Comparison of ENCODE assay signal across 10 mouse cellular contexts in the genomic region with DNA sequence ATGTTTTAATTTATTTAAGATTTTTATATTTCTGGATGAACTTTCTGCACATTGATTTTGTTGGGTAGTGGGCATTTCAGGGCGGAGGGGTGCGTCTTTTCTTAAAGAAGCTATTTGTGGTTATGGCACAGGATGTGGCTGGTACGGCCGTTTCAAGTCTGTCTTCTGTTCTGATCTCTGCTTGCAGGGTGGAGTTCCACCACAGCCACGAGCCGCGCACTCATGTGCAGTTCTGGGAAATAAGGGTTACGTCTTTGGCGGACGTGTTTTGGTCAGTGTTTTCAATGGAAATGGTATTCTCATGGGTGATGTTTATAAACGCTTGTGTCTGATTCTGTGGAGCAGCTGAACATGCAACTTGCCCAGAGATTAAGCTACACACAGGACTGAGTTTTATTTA. TPM values are rescaled to one million over a fixed set of nuclear protein-coding genes. Genes with fewer than 3 reads are reported as not detected.
DNase-seq lines count a peak whose midpoint lies in the region; ATAC-seq and TF ChIP-seq lines count a peak whose summit lies in the region.
"Had no signal": no experiment of that assay in that cellular context is flagged by ENCODE, and none has a peak within 500 bp of the region (broad histone marks: within the 10 kb centered on the region; RNA-seq: fewer than 3 reads in every experiment).

No protein-coding gene starts in this region.

- peak; percentile 75 for DNase-seq in thymus, postnatal 0 days (ENCODE audit: low spot score)
- DNase-seq in retina, embryonic 14.5 days (ENCODE audit: low spot score): no peak
- DNase-seq in urinary bladder, adult 18-20 months (ENCODE audit: low spot score in 2 of 2): no peak

- H3K9me3 ChIP-seq in intestine, postnatal 0 days (ENCODE audit: control insufficient read depth): no peaks in the 10 kb centered on the region
- H3K9me3 ChIP-seq: G1E; neural tube, embryonic 12.5 days had no signal

- no peak overlapping the region for H3K9ac ChIP-seq in intestine, postnatal 0 days (ENCODE audit: low read depth, low read length)
- H3K9ac ChIP-seq: neural tube, embryonic 12.5 days had no signal

- H3K27me3 ChIP-seq in intestine, postnatal 0 days (replicated peaks; ENCODE audit: control insufficient read depth, insufficient read depth, low read length): no peaks in the 10 kb centered on the region
- H3K27me3 ChIP-seq: neural tube, embryonic 12.5 days had no signal

- no peak overlapping the region for H3K4me2 ChIP-seq in intestine, postnatal 0 days (replicated peaks; ENCODE audit: low read depth)
- H3K4me2 ChIP-seq: neural tube, embryonic 12.5 days had no signal

- no peak overlapping the region for H3K4me3 ChIP-seq in intestine, postnatal 0 days (ENCODE audit: low read depth, low read length)
- H3K4me3 ChIP-seq: neural tube, embryonic 12.5 days had no signal

- no peak overlapping the region for H3K27ac ChIP-seq in intestine, postnatal 0 days (ENCODE audit: low read depth, low read length)
- H3K27ac ChIP-seq: macrophage; neural tube, embryonic 12.5 days had no signal

- TF ChIP-seq CTCF in intestine, postnatal 0 days (IDR thresholded peaks at IDR 0.05; ENCODE audit: low read depth): no peak

- no peaks in the 10 kb centered on the region for H3K4me1 ChIP-seq in intestine, postnatal 0 days (replicated peaks; ENCODE audit: control insufficient read depth, insufficient read depth, low read length)
- H3K4me1 ChIP-seq: neural tube, embryonic 12.5 days had no signal

- WGBS in intestine, postnatal 0 days: 83% methylated on average over 11 of the region's 11 CpGs

- no peaks in the 10 kb centered on the region for H3K36me3 ChIP-seq in intestine, postnatal 0 days (ENCODE audit: control insufficient read depth, insufficient read depth)
- H3K36me3 ChIP-seq: G1E; neural tube, embryonic 12.5 days had no signal

- peak; percentile 98 for ATAC-seq in CD4-positive, CD25-positive, alpha-beta regulatory T cell, adult 4 months
- peak; percentile 79 for ATAC-seq in granulocyte monocyte progenitor cell, adult 5-6 weeks (replicated peaks; ENCODE audit: poor library complexity, severe bottlenecking)
- ATAC-seq in megakaryocyte progenitor cell, adult 5-6 weeks (replicated peaks; ENCODE audit: poor library complexity): peak; percentile 93
- ATAC-seq in intestine, postnatal 0 days: no peak

RNA-seq across cellular contexts. Expression of gene Klhdc1, which starts 16.9 kb away (rescaled TPM):
- 10 to 100 TPM; 15.1 to 20.3 TPM for polyA plus RNA-seq in CD4-positive, CD25-positive, alpha-beta regulatory T cell, adult 4 months (2017; shearing (Covaris generic))
- total RNA-seq in granulocyte monocyte progenitor cell, adult 5-6 weeks (2014; fragmentation: Nextera tagmentation): 2.5 and 2.9 TPM in 2 replicates
- 3.5 and 3.8 TPM in 2 replicates for total RNA-seq in granulocyte monocyte progenitor cell, adult 5-6 weeks (2017)
- 3.6 and 4.0 TPM in 2 replicates for total RNA-seq in megakaryocyte progenitor cell, adult 5-6 weeks (2015)
- total RNA-seq in megakaryocyte progenitor cell, adult 5-6 weeks (2017): 4.4 and 10.1 TPM in 2 replicates
- polyA plus RNA-seq in thymus, postnatal 0 days (2015; fragmentation: Nextera tagmentation; extraction: Ambion mirVana): 15.6 and 22.8 TPM in 2 replicates
- polyA plus RNA-seq in intestine, postnatal 0 days (2015; fragmentation: Nextera tagmentation; extraction: Ambion mirVana): 8.1 and 8.3 TPM in 2 replicates

RNA-seq across cellular contexts. Expression of gene Pole2, which starts 29.8 kb away (rescaled TPM):
- 1 to 10 TPM; 8.6 to 9.1 TPM for polyA plus RNA-seq in CD4-positive, CD25-positive, alpha-beta regulatory T cell, adult 4 months (2017; shearing (Covaris generic))
- 51.2 and 56.8 TPM in 2 replicates for total RNA-seq in granulocyte monocyte progenitor cell, adult 5-6 weeks (2014; fragmentation: Nextera tagmentation)
- 46.4 and 58.8 TPM in 2 replicates for total RNA-seq in granulocyte monocyte progenitor cell, adult 5-6 weeks (2017)
- total RNA-seq in megakaryocyte progenitor cell, adult 5-6 weeks (2015): 65.0 and 70.8 TPM in 2 replicates
- total RNA-seq in megakaryocyte progenitor cell, adult 5-6 weeks (2017): 50.8 and 69.6 TPM in 2 replicates
- polyA plus RNA-seq in thymus, postnatal 0 days (2015; fragmentation: Nextera tagmentation; extraction: Ambion mirVana): 21.4 and 23.1 TPM in 2 replicates
- 5.4 and 6.7 TPM in 2 replicates for polyA plus RNA-seq in intestine, postnatal 0 days (2015; fragmentation: Nextera tagmentation; extraction: Ambion mirVana)

RNA-seq across cellular contexts. Expression of gene Klhdc2, which starts 38.6 kb away (rescaled TPM):
- polyA plus RNA-seq in CD4-positive, CD25-positive, alpha-beta regulatory T cell, adult 4 months (2017; shearing (Covaris generic)): 10 to 100 TPM; 12.2 to 14.3 TPM
- total RNA-seq in granulocyte monocyte progenitor cell, adult 5-6 weeks (2014; fragmentation: Nextera tagmentation): 42.4 and 48.7 TPM in 2 replicates
- 47.5 and 68.9 TPM in 2 replicates for total RNA-seq in granulocyte monocyte progenitor cell, adult 5-6 weeks (2017)
- 61.9 and 66.9 TPM in 2 replicates for total RNA-seq in megakaryocyte progenitor cell, adult 5-6 weeks (2015)
- total RNA-seq in megakaryocyte progenitor cell, adult 5-6 weeks (2017): 55.0 and 64.9 TPM in 2 replicates
- polyA plus RNA-seq in thymus, postnatal 0 days (2015; fragmentation: Nextera tagmentation; extraction: Ambion mirVana): 37.9 and 38.8 TPM in 2 replicates
- polyA plus RNA-seq in intestine, postnatal 0 days (2015; fragmentation: Nextera tagmentation; extraction: Ambion mirVana): 67.7 and 70.3 TPM in 2 replicates

RNA-seq across cellular contexts. Expression of gene Gm49384, which starts 53.8 kb away (rescaled TPM):
- polyA plus RNA-seq in CD4-positive, CD25-positive, alpha-beta regulatory T cell, adult 4 months (2017; shearing (Covaris generic)): 1 to 10 TPM; 8.1 to 8.9 TPM
- 7.2 and 16.0 TPM in 2 replicates for total RNA-seq in granulocyte monocyte progenitor cell, adult 5-6 weeks (2014; fragmentation: Nextera tagmentation)
- total RNA-seq in granulocyte monocyte progenitor cell, adult 5-6 weeks (2017): 13.7 and 38.3 TPM in 2 replicates
- total RNA-seq in megakaryocyte progenitor cell, adult 5-6 weeks (2015): 22.3 and 24.8 TPM in 2 replicates
- 22.0 and 22.4 TPM in 2 replicates for total RNA-seq in megakaryocyte progenitor cell, adult 5-6 weeks (2017)
- 29.5 and 31.1 TPM in 2 replicates for polyA plus RNA-seq in thymus, postnatal 0 days (2015; fragmentation: Nextera tagmentation; extraction: Ambion mirVana)
- 9.1 and 9.5 TPM in 2 replicates for polyA plus RNA-seq in intestine, postnatal 0 days (2015; fragmentation: Nextera tagmentation; extraction: Ambion mirVana)
- polyA plus RNA-seq: G1E had no signal

RNA-seq across cellular contexts. Expression of gene Dnaaf2, which starts 59.6 kb away (rescaled TPM):
- 1 to 10 TPM; 2.5 to 2.8 TPM for polyA plus RNA-seq in CD4-positive, CD25-positive, alpha-beta regulatory T cell, adult 4 months (2017; shearing (Covaris generic))
- total RNA-seq in granulocyte monocyte progenitor cell, adult 5-6 weeks (2014; fragmentation: Nextera tagmentation): 4.1 and 10.9 TPM in 2 replicates
- total RNA-seq in granulocyte monocyte progenitor cell, adult 5-6 weeks (2017): 2.2 and 8.1 TPM in 2 replicates
- 6.0 and 6.3 TPM in 2 replicates for total RNA-seq in megakaryocyte progenitor cell, adult 5-6 weeks (2015)
- total RNA-seq in megakaryocyte progenitor cell, adult 5-6 weeks (2017): 5.3 and 7.5 TPM in 2 replicates
- 11.0 and 11.2 TPM in 2 replicates for polyA plus RNA-seq in thymus, postnatal 0 days (2015; fragmentation: Nextera tagmentation; extraction: Ambion mirVana)
- polyA plus RNA-seq in intestine, postnatal 0 days (2015; fragmentation: Nextera tagmentation; extraction: Ambion mirVana): 2.9 and 3.4 TPM in 2 replicates
